Mouse (Mus musculus): Measurements from ENCODE around the gene Faf2. TPM values are rescaled to one million over a fixed set of nuclear protein-coding genes. Genes with fewer than 3 reads are reported as not detected.
A peak's percentile ranks its signal among the peaks of the same experiment; 100 is the strongest.

The Faf2 gene
- total RNA-seq, 1 experiment, result 76.3 TPM

GRCm38 (mm10) chr13:54685174-54685573 is 63.6 kb downstream of the Faf2 start:
- no peak overlapping the region for H3K9ac ChIP-seq (ENCODE audit: insufficient read depth, low read depth, low read length, poor library complexity, severe bottlenecking)
- in situ Hi-C loops (cut with MboI; ENCODE audit: low sequenced_read_pairs in 2 of 2, unreplicated experiment in 2 of 2), result no loop called here

GRCm38 (mm10) chr13:54686139-54687053 is 64.8 kb downstream of the Faf2 start:
- Histone ChIP-seq H3K36me3 (ENCODE audit: control insufficient read depth, insufficient read depth, low read length, poor library complexity, severe bottlenecking) (peaks cover 41% of the 10 kb centered on the region), H3K27ac (ENCODE audit: insufficient read depth, low read depth, low read length, poor library complexity, severe bottlenecking) (peak overlapping the region; percentile 97), H3K4me3 (ENCODE audit: insufficient read depth in 1 of 2, low read depth in 1 of 2, low read length in 2 of 2, poor library complexity in 1 of 2, severe bottlenecking in 1 of 2) (peak overlapping the region; percentile 96 to 100), H3K9ac (ENCODE audit: insufficient read depth, low read depth, low read length, poor library complexity, severe bottlenecking) (peak overlapping the region; percentile 99), H3K4me1 (ENCODE audit: control insufficient read depth in 2 of 2, insufficient read depth in 2 of 2, low read length in 2 of 2, poor library complexity in 1 of 2) (peaks cover 10 to 33% of the 10 kb centered on the region in 2 experiments), H3K9me3 (ENCODE audit: control insufficient read depth, insufficient read depth, low read depth, low read length) (no peaks in the 10 kb centered on the region)
- in situ Hi-C loops (cut with MboI; ENCODE audit: low sequenced_read_pairs in 2 of 2, unreplicated experiment in 2 of 2), result no loop called here
- TF ChIP-seq ZNF384 (IDR thresholded peaks at IDR 0.05; ENCODE audit: low read depth, low read length) (no peak), ZC3H11A (IDR thresholded peaks at IDR 0.05; ENCODE audit: borderline replicate concordance, low read depth, low read length) (no peak), MAFK (IDR thresholded peaks at IDR 0.05; ENCODE audit: insufficient read depth, low read depth, low read length) (no peak), HCFC1 (IDR thresholded peaks at IDR 0.05; ENCODE audit: borderline replicate concordance, insufficient read depth, low read length) (no peak), CHD2 (IDR thresholded peaks at IDR 0.05; ENCODE audit: low read depth, low read length) (no peak)
- DNase-seq (ENCODE audit: low read depth, low spot score), result no peak

More at GRCm38 (mm10) chr13:54685174-54685573, 63.6 kb downstream of the Faf2 start:
- DNase-seq (ENCODE audit: low read depth, low spot score), result no peak
- peaks cover 10 to 38% of the 10 kb centered on the region in 2 experiments for H3K4me1 ChIP-seq (ENCODE audit: control insufficient read depth in 2 of 2, insufficient read depth in 2 of 2, low read length in 2 of 2, poor library complexity in 1 of 2)
- no peak overlapping the region for H3K4me3 ChIP-seq (ENCODE audit: insufficient read depth in 1 of 2, low read depth in 1 of 2, low read length in 2 of 2, poor library complexity in 1 of 2, severe bottlenecking in 1 of 2)
- TF ChIP-seq MAFK (IDR thresholded peaks at IDR 0.05; ENCODE audit: insufficient read depth, low read depth, low read length) (0 out of 2 replicates have a peak, but pooled peaks have one; percentile 37), CHD2 (IDR thresholded peaks at IDR 0.05; ENCODE audit: low read depth, low read length) (no peak)
- no peak overlapping the region for H3K27ac ChIP-seq (ENCODE audit: insufficient read depth, low read depth, low read length, poor library complexity, severe bottlenecking)
- H3K36me3 ChIP-seq (ENCODE audit: control insufficient read depth, insufficient read depth, low read length, poor library complexity, severe bottlenecking), result peaks cover 53% of the 10 kb centered on the region
- H3K9me3 ChIP-seq (ENCODE audit: control insufficient read depth, insufficient read depth, low read depth, low read length), result no peaks in the 10 kb centered on the region

- in situ Hi-C loops (cut with MboI; ENCODE audit: low sequenced_read_pairs in 2 of 2, unreplicated experiment in 2 of 2), result no loop called here
- TF ChIP-seq CHD2 (IDR thresholded peaks at IDR 0.05; ENCODE audit: low read depth, low read length), result no peak
- 0 out of 2 replicates have a peak, but pooled peaks have one; percentile 20 for TF ChIP-seq HCFC1 (IDR thresholded peaks at IDR 0.05; ENCODE audit: borderline replicate concordance, insufficient read depth, low read length)
- H3K4me1 ChIP-seq (ENCODE audit: control insufficient read depth in 2 of 2, insufficient read depth in 2 of 2, low read length in 2 of 2, poor library complexity in 1 of 2), result peaks cover 10 to 27% of the 10 kb centered on the region in 2 experiments
Observed at GRCm38 (mm10) chr13:54687096-54687495, 65.5 kb downstream of the Faf2 start.

GRCm38 (mm10) chr13:54687575-54688424 is 66.2 kb downstream of the Faf2 start:
- Histone ChIP-seq H3K36me3 (ENCODE audit: control insufficient read depth, insufficient read depth, low read length, poor library complexity, severe bottlenecking) (peaks cover 27% of the 10 kb centered on the region), H3K4me3 (ENCODE audit: insufficient read depth in 1 of 2, low read depth in 1 of 2, low read length in 2 of 2, poor library complexity in 1 of 2, severe bottlenecking in 1 of 2) (peak overlapping the region; percentile 96 to 100), H3K4me1 (ENCODE audit: control insufficient read depth in 2 of 2, insufficient read depth in 2 of 2, low read length in 2 of 2, poor library complexity in 1 of 2) (peaks cover 10 to 23% of the 10 kb centered on the region in 2 experiments), H3K9me3 (ENCODE audit: control insufficient read depth, insufficient read depth, low read depth, low read length) (no peaks in the 10 kb centered on the region), H3K27ac (ENCODE audit: insufficient read depth, low read depth, low read length, poor library complexity, severe bottlenecking) (peak overlapping the region; percentile 100), H3K9ac (ENCODE audit: insufficient read depth, low read depth, low read length, poor library complexity, severe bottlenecking) (peak overlapping the region; percentile 99)
- in situ Hi-C loops (cut with MboI; ENCODE audit: low sequenced_read_pairs in 2 of 2, unreplicated experiment in 2 of 2), result no loop called here
- TF ChIP-seq ZNF384 (IDR thresholded peaks at IDR 0.05; ENCODE audit: low read depth, low read length) (no peak), HCFC1 (IDR thresholded peaks at IDR 0.05; ENCODE audit: borderline replicate concordance, insufficient read depth, low read length) (peak; percentile 45; the same call in 1 of the 2 replicates), MAFK (IDR thresholded peaks at IDR 0.05; ENCODE audit: insufficient read depth, low read depth, low read length) (peak; percentile 46; the same call in 1 of the 2 replicates), CHD2 (IDR thresholded peaks at IDR 0.05; ENCODE audit: low read depth, low read length) (no peak), ZC3H11A (IDR thresholded peaks at IDR 0.05; ENCODE audit: borderline replicate concordance, low read depth, low read length) (no peak)
- peak; percentile 96 for DNase-seq (ENCODE audit: low read depth, low spot score)

More at GRCm38 (mm10) chr13:54687096-54687495, 65.5 kb downstream of the Faf2 start:
- DNase-seq (ENCODE audit: low read depth, low spot score), result no peak
- Histone ChIP-seq H3K4me3 (ENCODE audit: insufficient read depth in 1 of 2, low read depth in 1 of 2, low read length in 2 of 2, poor library complexity in 1 of 2, severe bottlenecking in 1 of 2) (peak overlapping the region; percentile 96 to 100), H3K27ac (ENCODE audit: insufficient read depth, low read depth, low read length, poor library complexity, severe bottlenecking) (peak overlapping the region; percentile 97), H3K36me3 (ENCODE audit: control insufficient read depth, insufficient read depth, low read length, poor library complexity, severe bottlenecking) (peaks cover 34% of the 10 kb centered on the region), H3K9me3 (ENCODE audit: control insufficient read depth, insufficient read depth, low read depth, low read length) (no peaks in the 10 kb centered on the region), H3K9ac (ENCODE audit: insufficient read depth, low read depth, low read length, poor library complexity, severe bottlenecking) (peak overlapping the region; percentile 99)
